Mouse (Mus musculus): ENCODE results near the gene Rnf149.

- TF ChIP-seq CTCF (IDR thresholded peaks at IDR 0.05; ENCODE audit: borderline replicate concordance, insufficient read depth, low read length) (no peak), POLR2A (IDR thresholded peaks at IDR 0.05; ENCODE audit: low read depth, low read length) (no peak)
These were observed 65.0 kb downstream of the Rnf149 start for GRCm38 (mm10) chr1:39512183-39512582.

Measured in embryonic fibroblast, embryonic 13.5 days (primary cell).